Mouse (Mus musculus) liver (tissue): ENCODE measurements at regions not wholly inside any gene's neighbourhood (a gene's known extent, or its start where the extent isn't known, plus 50 kb on each side); places are given as distances from the start of the nearest gene placed in this dataset.
"Not testable (repeated sequence)": the region's sequence is repeated elsewhere in the genome, so short reads cannot be mapped to it uniquely, and the experiment has no call there.

Experiments used
- DNase-seq: peaks from one replicate; pipeline ENCODE4 v3.0.0-alpha.2; 2020; ENCODE audit warnings: mixed read lengths

DNA sequence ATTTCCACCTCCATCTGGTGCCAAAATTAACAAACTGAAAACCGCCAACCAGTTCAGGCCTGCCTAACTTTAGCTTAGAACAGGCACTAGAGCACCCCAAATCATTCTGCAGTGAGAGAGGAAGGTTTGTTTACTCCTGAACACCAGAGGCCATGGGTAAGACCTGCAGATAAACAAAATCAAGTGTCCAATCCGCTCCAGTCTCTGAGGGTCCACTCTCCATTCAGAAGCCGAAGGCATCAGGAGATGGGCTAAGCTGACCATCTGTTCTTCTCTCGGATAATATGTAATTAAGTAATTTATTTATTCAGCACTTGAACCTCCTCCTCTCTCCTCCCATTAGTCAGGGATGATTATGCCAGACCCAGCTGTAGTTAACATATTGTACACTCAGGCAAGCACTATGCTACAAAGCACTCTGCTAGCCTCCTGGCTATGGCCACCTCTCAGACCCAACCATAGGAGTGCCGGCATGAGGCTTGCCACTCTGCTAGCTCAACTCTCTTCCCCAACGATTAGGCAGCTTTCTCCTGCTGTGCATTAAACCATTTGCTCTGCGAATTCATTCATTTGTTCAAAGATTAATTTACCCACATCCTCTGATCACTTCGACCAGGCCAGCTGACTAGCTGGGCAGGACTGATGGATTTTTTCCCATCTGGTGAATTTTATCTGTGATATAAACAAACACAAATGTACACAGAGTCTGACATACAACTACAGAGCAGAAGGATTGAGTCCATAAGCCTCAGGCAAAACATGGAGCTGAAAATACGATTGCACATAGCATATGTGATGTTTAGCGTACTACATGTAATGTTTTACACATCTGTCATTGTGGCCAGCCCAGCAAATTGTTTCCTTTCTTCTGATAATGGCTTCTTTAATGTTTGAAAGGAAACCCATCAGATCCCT lies 184.4 kb downstream of the Mat2b start:
- no peak for DNase-seq

DNA sequence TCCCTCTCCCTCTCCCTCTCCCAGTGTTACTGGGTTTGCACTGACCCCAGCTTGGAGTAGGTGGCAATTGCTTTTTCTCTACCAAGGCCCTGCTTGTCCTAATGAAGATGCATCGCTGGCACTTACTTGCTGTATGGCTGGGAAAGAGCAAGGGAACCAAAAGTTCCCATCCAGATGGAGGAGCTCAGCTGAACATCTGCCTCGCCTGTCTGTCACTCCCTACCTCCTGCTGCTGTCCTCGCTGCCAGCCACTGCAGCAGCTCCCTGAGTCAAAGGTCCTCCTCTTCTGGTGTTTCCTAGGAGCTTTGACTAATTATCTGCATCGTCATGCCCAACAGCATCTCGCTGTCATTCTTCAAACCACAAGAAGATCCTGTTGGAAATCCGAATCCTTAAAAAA lies 203.4 kb downstream of the Mat2b start:
- DNase-seq = no peak

DNA sequence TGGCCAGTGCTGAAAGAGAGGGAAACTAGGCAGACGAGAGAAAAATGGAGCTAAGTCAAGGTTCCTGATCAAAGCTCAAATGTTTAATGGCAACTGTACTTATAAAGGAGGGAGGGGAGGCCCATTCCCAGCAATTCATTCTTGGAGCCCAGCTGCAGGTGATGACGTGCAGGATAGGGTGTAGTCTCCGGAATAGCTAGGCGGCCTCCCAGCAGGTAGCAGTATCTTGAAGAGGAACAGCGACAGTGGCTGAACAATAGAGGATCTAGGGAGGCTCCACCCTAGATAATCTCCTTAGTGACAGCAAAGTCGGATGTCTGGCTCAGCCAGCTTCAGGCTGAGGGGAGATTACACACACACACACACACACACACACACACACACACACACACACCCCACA lies 216.8 kb downstream of the Mat2b start:
- not testable (repeated sequence) for DNase-seq

DNA sequence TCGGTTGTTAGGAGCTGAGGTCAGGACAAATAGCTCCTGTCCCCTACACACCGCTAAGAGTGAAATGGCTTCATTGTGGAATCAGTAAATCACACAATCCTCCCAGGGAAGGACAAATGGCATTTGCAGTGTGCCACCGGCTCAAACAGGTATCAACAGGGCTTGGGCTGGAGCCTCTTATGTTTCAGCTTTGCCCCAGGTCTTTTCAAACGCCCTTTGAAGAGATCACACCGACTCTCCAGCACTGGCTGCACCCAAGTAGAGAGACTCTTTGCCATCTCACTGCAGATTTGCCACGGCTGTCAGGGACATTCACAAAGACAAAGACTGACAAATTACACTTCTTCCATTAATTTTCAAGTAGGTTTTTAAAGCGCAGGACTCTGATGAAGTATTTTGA lies 217.7 kb downstream of the Mat2b start:
- DNase-seq = no peak

DNA sequence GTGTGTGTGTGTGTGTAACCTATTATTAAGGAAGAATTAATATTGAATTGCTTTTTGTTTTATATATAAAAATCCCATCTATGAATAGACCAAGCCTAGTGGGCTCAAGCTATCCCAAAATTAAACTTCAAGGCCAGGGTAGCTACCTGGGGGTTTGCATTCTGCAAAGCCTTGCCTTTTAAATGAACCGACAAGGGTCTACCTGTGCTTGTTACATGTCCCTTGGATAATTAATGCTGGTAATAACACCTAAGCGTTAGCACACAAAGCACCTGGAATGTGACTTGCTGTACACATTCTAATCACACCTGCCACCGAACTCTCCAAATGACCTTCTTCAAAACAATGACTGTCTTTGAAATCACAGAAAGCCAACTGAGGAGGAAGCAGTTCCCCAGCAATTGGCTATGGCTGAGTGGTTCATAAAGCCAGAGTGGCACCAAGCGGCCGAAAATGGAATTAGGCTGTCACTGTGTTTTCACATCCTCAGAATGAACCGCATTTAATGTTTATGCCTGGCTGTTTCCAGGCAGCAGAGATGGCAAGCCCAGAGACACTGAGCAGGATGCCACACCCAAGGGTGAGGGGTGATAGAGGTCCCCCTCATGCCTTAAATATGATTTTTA lies 225.8 kb downstream of the Mat2b start:
- peak; percentile 4 for DNase-seq

DNA sequence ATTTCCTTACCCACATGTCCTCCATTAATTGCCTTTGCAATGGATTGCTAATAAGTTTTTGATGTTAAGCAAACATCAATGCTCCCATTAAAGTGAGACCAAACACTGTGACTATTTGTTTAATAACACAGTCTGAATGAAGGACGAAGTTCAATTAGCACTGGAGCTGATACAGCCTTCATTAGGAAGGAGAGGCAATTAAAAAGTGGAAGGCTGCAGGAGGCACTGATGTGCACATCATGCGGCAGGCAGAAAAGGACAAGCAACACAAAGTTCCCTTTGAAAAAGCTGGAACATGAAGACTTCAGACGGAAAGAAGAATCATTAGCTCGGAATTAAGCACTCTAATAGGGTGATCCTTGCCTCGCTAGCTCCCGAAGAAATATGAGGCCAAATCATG lies 238.4 kb downstream of the Mat2b start:
- DNase-seq = no peak

DNA sequence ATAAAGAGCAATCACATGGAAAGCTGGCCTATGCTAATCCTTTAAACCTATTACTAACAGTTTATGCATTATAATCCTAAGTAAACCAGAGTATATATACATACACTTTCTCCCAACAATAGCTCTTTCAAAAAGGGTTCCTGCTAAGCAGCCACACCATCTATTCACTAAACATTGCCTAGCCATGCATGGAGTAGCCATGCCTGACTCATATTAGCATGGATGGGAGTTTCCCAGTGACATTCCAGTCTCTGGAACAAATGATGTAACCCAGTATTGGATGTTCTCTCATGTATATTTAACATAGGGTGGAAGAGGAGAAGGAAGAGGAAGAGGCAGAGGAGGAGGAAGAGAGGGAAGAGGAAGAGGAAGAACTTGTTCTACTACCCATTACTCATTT lies 240.0 kb downstream of the Mat2b start:
- not testable (repeated sequence) for DNase-seq

DNA sequence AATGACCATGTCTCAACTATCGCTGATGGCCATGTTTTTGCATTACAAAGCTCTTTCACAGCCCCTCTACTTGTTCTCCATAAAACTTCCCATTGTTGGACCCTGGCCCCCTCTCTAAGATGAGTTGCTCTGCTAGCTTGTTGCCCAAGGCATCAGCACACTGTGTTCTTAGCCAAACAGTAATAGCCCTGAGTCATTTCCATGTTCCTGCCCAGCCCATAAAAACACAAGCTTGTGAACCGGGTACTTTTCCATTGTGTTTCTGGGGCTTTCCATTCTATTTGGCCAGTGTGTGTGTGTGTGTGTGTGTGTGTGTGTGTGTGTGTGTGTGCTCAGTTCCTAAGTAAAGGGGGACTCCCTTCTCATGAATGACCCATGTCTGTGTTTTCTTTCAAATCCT lies 248.2 kb downstream of the Mat2b start:
- no peak for DNase-seq

DNA sequence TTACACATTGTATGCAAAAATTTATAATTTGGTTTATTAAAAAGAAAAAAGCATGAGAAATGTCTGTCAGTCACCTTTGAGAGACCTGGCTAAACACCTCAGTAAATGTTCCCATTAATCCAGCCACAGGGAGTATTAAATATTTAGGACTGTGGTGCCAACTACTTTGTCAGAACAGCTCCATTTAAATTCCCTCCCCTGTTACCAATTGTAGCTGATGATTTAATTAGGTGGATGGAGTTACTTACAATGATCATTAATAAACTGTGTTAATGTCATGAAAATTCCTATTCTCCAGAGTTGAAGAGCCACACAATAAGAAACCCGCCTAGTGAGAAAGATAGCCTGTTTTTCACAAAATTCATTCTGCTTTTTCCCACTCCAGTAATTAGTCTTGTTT lies 261.0 kb downstream of the Mat2b start:
- DNase-seq = no peak

DNA sequence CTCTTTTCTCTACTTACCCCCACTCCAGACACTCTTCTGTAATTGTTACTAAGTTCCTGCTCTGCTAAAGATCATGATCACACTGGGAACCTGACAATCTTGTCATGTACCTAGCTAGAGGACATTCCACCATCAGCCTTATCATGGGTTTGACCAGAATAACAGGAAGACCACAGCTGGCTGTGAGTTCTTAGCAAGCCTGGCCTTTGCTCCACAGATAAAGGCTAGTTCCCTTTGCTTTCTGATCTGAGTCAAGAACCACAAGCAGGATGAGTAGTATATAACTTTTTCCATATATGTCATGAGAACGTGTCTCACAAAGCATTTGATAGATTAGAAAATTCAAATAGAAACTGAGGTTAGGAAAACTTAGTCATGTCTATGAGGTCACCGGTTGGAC lies 266.1 kb downstream of the Mat2b start:
- DNase-seq = no peak

DNA sequence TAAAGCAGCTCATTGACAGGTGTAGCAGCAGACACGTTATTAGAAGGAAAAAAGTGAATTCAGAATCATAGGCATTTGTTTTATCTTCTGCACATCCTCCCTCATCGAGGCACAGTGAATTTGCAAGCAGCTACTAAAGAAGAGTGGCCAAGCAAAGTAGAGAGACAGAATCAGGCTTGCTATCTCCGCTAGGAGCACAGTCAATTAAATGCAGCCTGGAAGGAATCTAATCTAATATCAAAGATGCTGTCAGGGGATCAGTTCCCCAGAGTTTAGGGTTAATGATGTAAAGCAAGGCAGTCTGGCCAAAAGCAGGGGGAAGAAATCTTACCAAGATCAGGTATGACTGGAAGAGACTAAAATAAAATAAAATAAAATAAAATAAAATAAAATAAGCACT lies 270.7 kb downstream of the Mat2b start:
- no peak for DNase-seq

DNA sequence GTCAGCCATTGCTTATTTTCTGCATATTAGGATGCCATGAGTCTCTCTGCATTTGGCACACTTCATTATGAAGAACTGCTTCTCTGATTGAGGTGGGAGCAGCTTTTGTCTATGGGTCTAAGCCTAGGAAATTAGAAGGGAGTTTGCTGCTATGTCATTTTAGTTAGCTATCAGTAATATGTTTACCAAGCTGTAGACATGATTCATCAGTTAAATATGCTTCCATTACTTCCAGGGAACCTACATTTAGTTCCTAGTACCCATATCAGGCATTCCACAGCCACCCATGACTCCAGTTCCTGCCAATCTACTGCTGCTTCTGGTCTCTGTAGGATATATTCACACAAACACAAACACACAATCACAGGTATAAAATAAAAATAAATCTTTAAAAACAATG lies 287.4 kb downstream of the Mat2b start:
- DNase-seq = no peak

DNA sequence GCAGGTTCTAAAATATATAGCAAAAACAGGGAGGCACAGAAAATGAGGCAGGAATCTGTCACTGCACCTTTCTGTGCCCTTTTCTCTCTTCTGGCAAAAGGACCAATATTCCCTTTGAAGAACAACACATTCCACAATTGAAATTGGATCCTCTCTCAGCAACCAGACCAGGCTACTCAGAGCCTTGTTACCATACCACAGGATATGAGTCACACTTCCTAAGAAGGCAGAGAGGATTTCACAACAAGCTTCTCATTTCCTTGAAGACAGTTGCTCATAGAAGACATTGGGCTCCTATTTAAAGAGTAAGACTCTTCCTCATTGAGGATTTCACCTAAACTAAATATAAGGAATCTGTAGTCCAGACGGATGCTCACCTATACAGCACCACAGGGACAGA lies 292.8 kb downstream of the Mat2b start:
- no peak for DNase-seq

DNA sequence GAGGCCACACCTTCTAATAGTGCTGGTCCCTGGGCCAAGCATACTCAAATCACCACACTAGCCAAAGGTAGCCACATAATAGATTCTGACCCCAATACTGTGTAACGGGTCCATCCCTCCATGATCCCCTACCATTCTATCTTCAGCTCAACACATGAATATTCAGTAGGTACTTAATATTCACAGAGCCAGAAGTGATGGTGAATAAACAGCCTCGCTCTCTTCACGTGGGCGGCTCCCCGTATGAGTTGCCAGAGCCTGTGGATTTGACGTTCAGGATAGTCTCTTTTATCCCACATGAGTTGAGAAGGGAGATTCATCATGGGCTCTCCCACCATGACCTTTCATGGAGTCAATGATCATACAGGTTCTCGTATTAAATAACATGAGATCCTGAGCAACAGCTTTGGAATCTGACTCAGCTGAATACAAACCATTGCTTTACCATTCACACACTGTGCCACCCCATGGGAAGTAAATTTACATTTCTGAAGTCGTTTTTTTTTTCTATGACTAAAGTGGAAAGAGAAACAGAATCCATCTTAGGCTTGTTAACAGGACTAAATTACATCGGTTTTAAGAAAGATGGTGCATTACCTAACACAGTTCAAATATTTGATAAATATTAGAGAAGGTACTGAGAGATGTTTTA lies 297.4 kb downstream of the Mat2b start:
- DNase-seq = no peak

DNA sequence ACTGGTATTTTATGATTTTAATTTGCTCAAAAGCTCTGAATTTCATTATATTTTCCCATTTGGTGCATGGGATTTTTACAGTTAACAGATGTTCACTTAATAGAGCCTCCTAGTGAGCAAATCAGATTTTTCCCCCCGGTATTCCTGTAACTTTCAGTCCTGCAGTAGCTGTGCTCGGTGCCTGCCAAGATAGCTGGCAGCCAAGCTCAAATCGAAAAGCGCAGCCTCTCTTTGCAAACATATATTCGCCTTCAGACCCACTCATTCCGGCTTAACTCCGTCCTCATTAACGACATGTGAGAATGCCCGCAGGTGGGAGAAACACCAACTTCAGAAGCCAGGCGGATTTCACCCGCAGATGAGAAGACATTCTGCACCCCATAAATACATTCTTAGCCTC lies 299.7 kb downstream of the Mat2b start:
- no peak for DNase-seq

DNA sequence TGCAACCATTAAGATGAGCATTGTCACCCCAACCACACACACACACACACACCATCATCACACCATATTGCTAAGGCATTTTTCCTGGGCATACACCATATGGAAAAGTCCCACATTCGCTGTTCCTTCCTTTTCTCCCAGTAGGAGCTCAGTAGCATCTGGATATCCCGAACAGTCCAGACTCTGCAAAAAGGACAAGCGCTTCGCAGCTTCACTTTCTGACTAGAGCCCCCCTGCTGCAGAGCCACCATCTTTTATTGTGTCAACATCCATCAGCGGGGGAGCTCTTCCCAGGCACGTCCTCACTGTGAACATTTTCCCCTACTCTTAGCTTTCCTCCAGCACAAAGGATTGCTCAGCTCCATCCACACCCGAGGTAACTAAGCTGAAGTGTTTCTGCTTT lies 300.1 kb downstream of the Mat2b start:
- no peak for DNase-seq

DNA sequence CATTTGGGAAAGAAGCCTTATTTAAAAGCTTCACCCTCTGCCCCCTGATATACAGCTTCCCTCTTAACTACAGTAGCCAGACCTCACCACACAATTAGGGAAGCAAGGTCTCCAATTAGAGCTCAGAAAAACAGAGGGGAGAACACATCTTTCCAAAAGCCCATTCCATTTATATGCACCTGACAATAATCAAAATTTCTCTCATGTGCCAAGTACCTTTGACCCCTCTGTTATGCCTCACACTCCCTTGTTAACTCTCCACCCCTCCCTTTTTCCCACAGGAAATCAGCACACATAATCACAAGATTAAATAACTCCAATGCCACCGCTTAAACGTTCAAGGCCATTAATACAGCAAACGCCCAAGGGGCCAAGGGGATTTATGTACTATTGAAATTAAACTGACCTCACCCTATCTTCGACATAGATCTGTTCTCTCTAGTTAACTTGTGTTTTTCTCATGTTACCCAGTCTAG lies 300.7 kb downstream of the Mat2b start:
- no peak for DNase-seq

DNA sequence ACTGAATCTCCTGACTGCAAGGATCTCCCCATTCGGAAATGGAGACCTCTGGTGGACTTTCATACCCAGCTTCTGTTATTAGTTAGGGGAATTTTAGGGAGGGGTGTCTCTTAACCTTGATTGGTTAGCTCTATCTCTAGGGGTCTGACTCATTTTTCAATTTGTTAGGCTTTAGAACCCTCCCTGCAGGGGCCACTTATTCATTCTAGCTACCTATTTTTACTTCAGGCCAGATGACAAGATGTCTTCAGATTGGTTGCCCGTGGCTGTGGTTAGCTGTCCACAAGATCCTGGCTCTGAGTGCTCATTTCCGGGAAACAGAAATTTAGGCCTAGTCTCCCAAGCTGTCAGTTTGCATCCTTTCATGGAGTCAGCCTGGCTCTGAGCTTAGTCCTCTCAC lies 314.3 kb downstream of the Mat2b start:
- no peak for DNase-seq

DNA sequence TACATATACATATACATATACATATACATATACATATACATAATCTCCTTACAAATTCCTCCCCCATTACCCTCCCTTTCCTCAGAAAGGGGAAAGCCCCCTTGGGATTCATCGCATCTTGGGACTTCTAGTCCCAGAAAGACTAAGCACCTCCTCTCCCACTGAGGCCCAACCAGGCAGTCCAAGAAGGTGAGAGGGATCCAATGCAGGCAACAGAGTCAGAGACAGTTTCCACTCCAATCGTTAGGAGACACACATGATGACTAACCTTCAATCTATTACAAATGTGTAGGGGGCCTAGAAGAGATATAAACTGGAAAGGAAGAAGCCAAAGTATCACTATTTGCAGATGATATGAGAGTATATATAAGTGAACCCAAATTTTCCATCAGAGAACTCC lies 323.3 kb downstream of the Mat2b start:
- no peak for DNase-seq

DNA sequence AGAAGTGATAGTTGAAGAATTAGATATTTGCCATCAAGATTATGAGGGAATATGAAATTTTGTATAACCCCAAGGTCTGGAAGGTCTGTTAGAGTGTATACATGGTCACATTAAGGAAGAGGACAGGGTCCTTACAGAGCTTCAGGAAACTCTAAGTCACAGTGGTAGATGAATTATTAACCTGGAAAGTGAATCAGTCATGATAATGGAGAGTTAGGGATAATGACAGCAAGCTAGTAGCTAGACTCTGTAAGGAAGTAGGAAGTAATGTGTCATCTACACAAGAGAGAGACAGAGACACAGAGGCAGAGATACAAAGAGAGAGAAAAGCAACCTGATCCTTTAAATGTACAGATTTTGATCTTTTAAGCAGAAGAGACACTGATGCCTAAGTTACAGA lies 328.4 kb downstream of the Mat2b start:
- DNase-seq = no peak

DNA sequence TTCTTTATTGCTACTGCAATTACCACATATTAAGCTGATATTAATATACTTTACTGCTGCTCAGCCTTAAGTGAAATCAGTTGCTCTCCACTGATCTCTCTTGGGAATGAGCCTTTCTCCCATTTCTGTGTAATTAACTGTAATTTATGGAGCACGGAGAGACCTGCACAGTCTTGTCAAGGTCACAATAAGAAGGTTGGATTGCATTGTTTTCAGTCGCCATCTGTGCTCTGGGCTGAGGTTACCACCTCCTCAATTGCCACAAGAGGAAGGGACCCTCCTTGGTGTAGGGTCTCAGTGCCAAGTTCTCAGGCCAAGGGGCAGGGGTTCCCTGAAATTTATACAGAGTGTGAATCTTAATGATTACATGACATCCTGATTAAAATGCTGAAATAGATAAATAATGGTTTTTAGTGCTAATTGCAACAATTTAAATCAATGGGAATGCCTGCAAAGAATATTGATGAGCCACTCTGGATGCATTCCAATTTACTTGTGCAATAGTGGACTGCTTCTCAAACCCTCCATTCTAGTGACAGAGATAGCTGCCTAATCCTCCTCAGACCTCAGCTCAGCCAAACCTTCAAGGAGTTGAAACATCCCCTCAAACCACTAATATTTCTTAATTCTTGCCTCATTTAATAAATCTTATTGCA lies 332.3 kb downstream of the Mat2b start:
- DNase-seq = no peak
